In genomic region chr11:118247359-118248095, GRCm38 (mm10) we compare ENCODE assay signal across 8 mouse cellular contexts. TPM values are rescaled to one million over a fixed set of nuclear protein-coding genes. Genes with fewer than 3 reads are reported as not detected.
A peak's percentile ranks its signal among the peaks of the same experiment; 100 is the strongest.
DNase-seq lines count a peak whose midpoint lies in the region; ATAC-seq and TF ChIP-seq lines count a peak whose summit lies in the region.

No protein-coding gene starts in this region.

- peak overlapping the region; percentile 89 for H3K27ac ChIP-seq in embryonic facial prominence, embryonic 10.5 days (replicated peaks)
- peak overlapping the region; percentile 89 for H3K27ac ChIP-seq in kidney, adult 2 months (ENCODE audit: insufficient read depth, low read depth, low read length)
- H3K27ac ChIP-seq in neural tube, embryonic 12.5 days, result no peak overlapping the region; the same call in 1 of the 2 replicates

- peak; percentile 14; the same call in 1 of the 2 replicates for ATAC-seq in neural tube, embryonic 12.5 days (ENCODE audit: low FRiP score, low read depth)

- H3K36me3 ChIP-seq in embryonic facial prominence, embryonic 10.5 days (replicated peaks), result no peaks in the 10 kb centered on the region; the same call in 1 of the 2 replicates
- no peaks in the 10 kb centered on the region for H3K36me3 ChIP-seq in kidney, adult 2 months (ENCODE audit: control insufficient read depth, insufficient read depth, low read length)
- no peaks in the 10 kb centered on the region for H3K36me3 ChIP-seq in neural tube, embryonic 12.5 days

- H3K27me3 ChIP-seq in embryonic facial prominence, embryonic 10.5 days (replicated peaks; ENCODE audit: low read depth, poor library complexity, severe bottlenecking), result 0 out of 2 replicates have a peak, but pooled peaks cover 7% of the 10 kb centered on the region
- no peaks in the 10 kb centered on the region for H3K27me3 ChIP-seq in kidney, adult 2 months (replicated peaks; ENCODE audit: control insufficient read depth, insufficient read depth, low read length)
- H3K27me3 ChIP-seq in neural tube, embryonic 12.5 days (replicated peaks), result no peaks in the 10 kb centered on the region

- WGBS in embryonic facial prominence, embryonic 10.5 days, result 2% methylated on average over 43 of the region's 43 CpGs
- under 1% methylated on average over 43 of the region's 43 CpGs for WGBS in kidney, adult 2 months
- WGBS in neural tube, embryonic 12.5 days, result 3% methylated on average over 43 of the region's 43 CpGs

- DNase-seq in 3134 (ENCODE audit: extremely low read depth, insufficient read length, low spot score), result peak; percentile 81
- DNase-seq in adrenal gland, adult (ENCODE audit: inconsistent age in 2 of 2, low spot score in 1 of 2), result peak; percentile 76 to 92
- DNase-seq in embryonic facial prominence, embryonic 10.5 days (ENCODE audit: low spot score), result peak; percentile 61
- DNase-seq in heart, adult 8-10 months (ENCODE audit: low spot score), result peak; percentile 65
- DNase-seq in kidney, adult 2 months, result peak; percentile 85
- peak; percentile 59 to 70 for DNase-seq in lung, adult 18-20 months
- peak; percentile 64 for DNase-seq in testis, postnatal 14 days (ENCODE audit: low spot score)

- TF ChIP-seq CTCF in kidney, adult 2 months (conservative IDR thresholded peaks at IDR 0.05; ENCODE audit: insufficient read depth, insufficient read length, low read depth, low read length), result no peak

- peak overlapping the region; percentile 86 for H3K9ac ChIP-seq in neural tube, embryonic 12.5 days

- H3K4me1 ChIP-seq in embryonic facial prominence, embryonic 10.5 days, result peaks cover 40% of the 10 kb centered on the region
- peaks cover 22% of the 10 kb centered on the region for H3K4me1 ChIP-seq in kidney, adult 2 months (ENCODE audit: control insufficient read depth, insufficient read depth, low read length)
- H3K4me1 ChIP-seq in neural tube, embryonic 12.5 days, result peaks cover 25% of the 10 kb centered on the region

- H3K4me2 ChIP-seq in neural tube, embryonic 12.5 days (replicated peaks), result peak overlapping the region; percentile 81

- no peak for TF ChIP-seq POLR2A in kidney, adult 2 months (IDR thresholded peaks at IDR 0.05; ENCODE audit: low read depth, low read length)

- H3K9me3 ChIP-seq in embryonic facial prominence, embryonic 10.5 days, result no peaks in the 10 kb centered on the region
- no peaks in the 10 kb centered on the region for H3K9me3 ChIP-seq in neural tube, embryonic 12.5 days

- peak overlapping the region; percentile 96 for H3K4me3 ChIP-seq in embryonic facial prominence, embryonic 10.5 days
- H3K4me3 ChIP-seq in kidney, adult 2 months (ENCODE audit: insufficient read depth, low read depth, low read length), result peak overlapping the region; percentile 86
- peak overlapping the region; percentile 84 for H3K4me3 ChIP-seq in neural tube, embryonic 12.5 days

RNA-seq across cellular contexts. Expression of gene Cyth1, which starts 0.9 kb away (rescaled TPM):
- 15.5 and 15.8 TPM in 2 replicates for polyA plus RNA-seq in embryonic facial prominence, embryonic 10.5 days (2016; fragmentation: Nextera tagmentation; extraction: Ambion mirVana)
- 10 to 100 TPM; 34.5 to 56.9 (median 50.9) TPM for total RNA-seq in heart, adult 8-10 months (2022)
- polyA plus RNA-seq in kidney, adult 2 months (2012; rRNA removed), result 18.9 and 19.5 TPM in 2 replicates
- 30.0 and 30.8 TPM in 2 replicates for polyA plus RNA-seq in neural tube, embryonic 12.5 days (2016; fragmentation: Nextera tagmentation; extraction: Ambion mirVana)

RNA-seq across cellular contexts. Expression of gene Usp36, which starts 42.5 kb away (rescaled TPM):
- 24.1 and 24.2 TPM in 2 replicates for polyA plus RNA-seq in embryonic facial prominence, embryonic 10.5 days (2016; fragmentation: Nextera tagmentation; extraction: Ambion mirVana)
- total RNA-seq in heart, adult 8-10 months (2022), result 10 to 100 TPM; 13.2 to 14.5 (median 13.9) TPM
- polyA plus RNA-seq in kidney, adult 2 months (2012; rRNA removed), result 11.2 and 12.3 TPM in 2 replicates
- 17.5 and 19.1 TPM in 2 replicates for polyA plus RNA-seq in neural tube, embryonic 12.5 days (2016; fragmentation: Nextera tagmentation; extraction: Ambion mirVana)
